Mouse (Mus musculus) gastrocnemius, adult 8-10 months (tissue): ENCODE results near the gene Tmem239. TPM values are rescaled to one million over a fixed set of nuclear protein-coding genes. Genes with fewer than 3 reads are reported as not detected.

Experiments
- DNase-seq, 2 experiments: peaks; one replicate each; pipeline ENCODE4 v3.0.0; 2022; ENCODE audit warnings: low spot score in 2 of 2
- total RNA-seq, 4 experiments: library from RNA; stranded (reverse); gene quantifications; 2 replicates each; pipeline ENCODE4 v1.2.4; 2022

Gene Tmem239
- total RNA-seq, 4 experiments from 2014 or later, result not detected

- peak; percentile 44 to 56 for DNase-seq
These were observed 44.1 kb downstream of the Tmem239 start for GRCm38 (mm10) chr2:130450434-130450796.

- no peak for DNase-seq
These were observed 44.9 kb downstream of the Tmem239 start for GRCm38 (mm10) chr2:130451086-130451726.

- no peak for DNase-seq
These were observed 45.4 kb downstream of the Tmem239 start for GRCm38 (mm10) chr2:130451727-130452090.

GRCm38 (mm10) chr2:130452266-130452665, 46.0 kb downstream of the Tmem239 start:
- DNase-seq, result no peak

- DNase-seq, result no peak
These were observed 47.1 kb downstream of the Tmem239 start for GRCm38 (mm10) chr2:130453421-130453820.

- no peak for DNase-seq
These were observed 48.6 kb downstream of the Tmem239 start for GRCm38 (mm10) chr2:130454748-130455370.

Other genes starting within 250 kb of the Tmem239 start
- gene Snrpb, start 227.1 kb upstream of the Tmem239 start, total RNA-seq, result 100 to 1,000 TPM; 130 to 142 (median 138) TPM
- gene Tmc2, start 211.3 kb upstream of the Tmem239 start, total RNA-seq, result not detected
- gene Nop56, start 132.0 kb upstream of the Tmem239 start, total RNA-seq, result 10 to 100 TPM; 28.5 to 45.1 (median 31.8) TPM
- gene Idh3b, start 121.9 kb upstream of the Tmem239 start, total RNA-seq, result 100 to 1,000 TPM; 364 to 434 (median 425) TPM
- gene Ebf4, start 111.3 kb upstream of the Tmem239 start, total RNA-seq, result under 1 TPM; 0.12 to 0.29 (median 0.20) TPM
- 1 to 10 TPM; 1.1 to 2.7 (median 2.4) TPM for gene Cpxm1, start 8.9 kb upstream of the Tmem239 start, total RNA-seq
- gene Gm28372, start 1.2 kb upstream of the Tmem239 start, total RNA-seq, result not detected
- gene 1700020A23Rik, start 1.2 kb upstream of the Tmem239 start, total RNA-seq, result not detected
- 10 to 100 TPM; 13.2 to 20.5 (median 18.2) TPM for gene Vps16, start 17.9 kb downstream of the Tmem239 start, total RNA-seq
- gene Pced1a, start 18.2 kb downstream of the Tmem239 start, total RNA-seq, result 1 to 10 TPM; 3.7 to 6.2 (median 3.8) TPM
- 10 to 100 TPM; 12.2 to 18.8 (median 14.5) TPM for gene Ptpra, start 43.8 kb downstream of the Tmem239 start, total RNA-seq
- gene Mrps26, start 157.3 kb downstream of the Tmem239 start, total RNA-seq, result 10 to 100 TPM; 43.7 to 47.6 (median 46.2) TPM
- not detected for gene Oxt, start 169.7 kb downstream of the Tmem239 start, total RNA-seq
- not detected for gene Avp, start 176.1 kb downstream of the Tmem239 start, total RNA-seq
- 1 to 10 TPM; 5.1 to 7.7 (median 6.7) TPM for gene Fastkd5, start 223.5 kb downstream of the Tmem239 start, total RNA-seq
- gene Ubox5, start 223.6 kb downstream of the Tmem239 start, total RNA-seq, result 1 to 10 TPM; 4.7 to 6.0 (median 5.2) TPM
- 1 to 10 TPM; 1.8 to 3.0 (median 2.4) TPM for gene Lzts3, start 236.3 kb downstream of the Tmem239 start, total RNA-seq